Mouse (Mus musculus) left cerebral cortex, adult 9 months (tissue): ENCODE results near the gene Pbx1.

Experiments
- DNase-seq, 2 experiments: peaks; one replicate each; pipeline ENCODE4 v3.0.0; 2022; ENCODE audit warnings: low spot score in 2 of 2

Pbx1 gene

DNA sequence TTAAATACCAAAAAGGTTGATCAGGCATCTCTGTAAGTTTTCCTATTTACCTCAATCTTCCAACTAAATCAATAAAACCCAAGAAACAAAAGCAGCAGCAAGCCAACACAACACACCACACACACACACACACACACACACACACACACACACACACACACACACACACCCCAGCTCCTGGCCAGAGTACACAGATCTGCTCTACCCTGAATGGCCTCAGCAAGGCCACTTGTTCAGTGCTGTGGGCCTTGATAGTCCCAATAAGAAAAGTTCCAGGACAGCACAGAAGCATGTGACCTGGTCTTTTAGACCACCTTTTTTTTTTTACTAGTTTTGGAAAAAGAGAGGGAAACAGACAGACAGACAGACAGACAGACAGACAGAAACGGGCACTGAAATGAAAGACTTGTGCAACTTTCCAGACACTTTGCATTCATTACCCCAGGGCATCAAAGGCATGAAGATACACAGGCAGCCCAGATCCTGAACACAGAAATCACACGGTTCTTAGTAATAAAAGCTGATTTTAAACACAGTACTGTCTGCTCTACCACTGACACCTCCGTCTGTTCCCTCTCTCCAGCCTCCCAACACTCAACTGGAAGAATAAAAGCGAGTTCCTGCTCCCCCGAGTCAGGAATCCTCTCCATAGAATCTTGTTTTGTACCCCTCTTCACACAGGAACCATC lies 6.9 kb downstream of the Pbx1 start:
- DNase-seq, result no peak

DNA sequence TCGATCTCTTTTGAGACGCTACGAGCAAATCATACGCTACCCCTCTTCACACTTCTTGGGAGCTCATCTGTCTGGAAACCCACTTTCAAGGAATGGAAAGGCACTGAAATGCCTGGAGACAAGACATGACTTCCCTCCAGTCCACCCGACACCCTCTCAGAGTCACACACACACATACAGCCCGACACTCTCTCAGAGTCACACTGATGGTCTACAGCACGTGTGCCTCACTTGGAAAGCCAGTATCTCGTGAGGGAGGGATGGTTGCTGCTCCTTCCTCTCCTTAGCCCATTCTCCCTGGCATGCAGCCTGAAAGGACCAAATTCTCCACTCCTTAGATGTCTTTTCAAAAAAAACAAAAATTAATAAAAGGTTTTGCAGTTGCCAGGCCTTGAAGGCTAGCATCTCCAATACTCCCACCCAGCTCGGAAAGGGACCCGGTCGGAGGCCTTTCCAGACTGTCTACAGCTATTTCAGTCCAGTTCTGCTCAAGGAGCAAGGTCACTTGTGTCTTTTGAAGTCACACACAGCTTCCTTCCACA lies 8.6 kb downstream of the Pbx1 start:
- DNase-seq, result no peak

DNA sequence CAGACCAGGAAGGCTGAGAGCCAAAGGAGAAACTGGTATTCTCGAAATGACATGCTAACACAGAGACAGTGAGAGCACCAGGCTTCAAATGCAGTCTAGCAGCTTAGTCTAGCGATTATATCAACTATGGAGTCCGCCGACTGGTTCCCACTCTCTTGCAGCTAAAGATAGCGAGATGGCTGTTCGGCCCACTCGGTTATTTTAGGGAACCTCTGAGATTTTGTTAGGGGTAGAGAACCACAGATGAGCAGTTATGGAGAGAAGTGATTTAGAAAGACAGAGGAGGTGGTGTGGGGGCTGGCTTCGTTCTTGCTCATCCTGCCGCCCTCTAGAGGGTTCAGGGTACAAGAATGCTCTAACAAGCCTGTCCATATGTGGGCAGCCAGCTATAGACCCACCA lies 13.2 kb downstream of the Pbx1 start:
- peak; percentile 82 to 84 for DNase-seq

DNA sequence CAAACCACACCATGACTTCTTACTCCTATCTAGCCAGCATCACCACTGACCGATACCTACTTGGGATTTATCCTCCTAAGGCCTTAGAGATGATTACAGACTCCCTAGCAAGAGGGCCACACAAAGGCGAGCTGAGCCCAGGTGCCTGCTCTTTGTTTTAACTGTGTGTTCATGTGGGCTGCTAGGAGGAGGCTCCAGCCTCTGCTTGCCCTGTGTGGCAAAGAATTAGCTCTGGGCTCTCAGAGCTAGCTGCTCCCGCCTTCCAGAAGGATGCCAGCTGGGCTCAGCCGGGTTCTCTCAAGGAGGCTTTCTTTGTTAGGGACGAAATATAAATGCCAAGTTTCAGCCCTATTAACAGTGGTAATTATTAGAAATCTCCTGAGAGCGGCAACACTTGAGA lies 14.4 kb downstream of the Pbx1 start:
- DNase-seq, result no peak

DNA sequence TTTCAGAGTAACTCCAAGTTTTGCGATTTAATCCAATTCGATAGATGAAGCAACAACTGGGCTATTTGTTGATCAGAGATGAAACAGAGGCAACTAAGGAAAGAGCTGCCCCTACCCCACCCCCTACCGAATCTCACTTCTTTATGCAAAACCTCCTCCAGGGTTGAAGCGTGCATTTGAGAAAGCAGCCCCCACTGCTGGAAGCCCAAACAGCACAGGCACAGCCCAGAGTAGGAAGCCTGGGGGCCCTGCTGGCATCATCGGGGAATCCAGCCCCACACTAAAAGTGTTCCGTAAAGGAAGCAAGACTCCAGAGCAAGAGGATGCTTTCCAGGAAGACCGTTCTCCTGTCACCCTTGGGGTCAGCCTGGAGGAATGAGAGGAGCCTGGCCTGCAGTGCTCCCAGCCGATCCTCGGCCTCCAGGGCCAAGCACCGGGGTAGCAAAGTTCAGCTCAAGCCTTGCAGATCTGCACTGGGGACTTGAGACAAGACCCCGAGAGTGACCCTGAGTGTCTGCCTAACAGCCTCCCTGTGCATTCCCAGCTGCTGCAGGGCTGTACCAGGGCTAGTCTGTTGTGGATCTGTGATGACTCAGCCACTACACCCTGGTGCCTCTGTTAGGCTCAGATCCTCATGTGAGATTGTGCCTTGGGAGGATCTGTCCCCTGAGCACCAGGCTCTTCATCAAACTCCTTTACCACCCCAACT lies 15.2 kb downstream of the Pbx1 start:
- no peak for DNase-seq

DNA sequence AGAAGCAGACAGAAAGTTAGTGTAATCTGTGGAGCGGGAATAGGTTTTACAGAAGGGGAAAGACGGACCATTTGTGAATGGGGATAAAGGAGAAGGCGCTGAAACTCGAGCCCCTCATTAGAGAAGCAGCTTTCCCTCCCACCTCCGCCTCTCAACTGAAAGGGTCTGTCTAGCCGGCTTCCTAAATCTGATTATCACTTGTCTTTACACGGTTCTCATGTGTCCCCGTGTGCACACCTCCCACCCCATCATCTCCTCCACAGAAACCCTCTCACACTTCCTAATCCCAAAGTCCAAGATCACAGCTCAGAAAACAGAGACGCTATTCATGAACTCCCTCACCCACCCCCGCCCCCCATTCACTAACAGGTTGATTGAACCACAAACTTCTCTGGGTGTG lies 21.5 kb downstream of the Pbx1 start:
- no peak for DNase-seq

DNA sequence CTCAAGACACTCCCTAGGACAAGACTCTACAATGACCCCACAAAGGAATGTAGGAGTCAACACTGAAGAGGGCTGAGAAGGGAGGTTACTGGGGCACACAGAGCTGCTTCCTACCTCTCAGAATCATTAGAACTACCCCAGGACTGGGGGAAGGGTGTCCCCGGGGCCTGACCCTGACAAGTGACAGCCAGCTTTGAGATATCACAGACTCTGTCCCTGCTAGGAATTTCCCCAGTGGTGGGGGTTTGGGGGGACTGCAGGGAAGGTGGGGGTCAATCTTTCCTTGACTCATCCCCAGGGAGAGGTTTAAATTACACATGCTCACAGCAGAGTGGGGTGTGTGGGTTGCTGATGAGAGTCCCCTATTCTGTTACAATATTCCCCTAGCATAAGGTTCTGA lies 22.0 kb downstream of the Pbx1 start:
- no peak for DNase-seq

DNA sequence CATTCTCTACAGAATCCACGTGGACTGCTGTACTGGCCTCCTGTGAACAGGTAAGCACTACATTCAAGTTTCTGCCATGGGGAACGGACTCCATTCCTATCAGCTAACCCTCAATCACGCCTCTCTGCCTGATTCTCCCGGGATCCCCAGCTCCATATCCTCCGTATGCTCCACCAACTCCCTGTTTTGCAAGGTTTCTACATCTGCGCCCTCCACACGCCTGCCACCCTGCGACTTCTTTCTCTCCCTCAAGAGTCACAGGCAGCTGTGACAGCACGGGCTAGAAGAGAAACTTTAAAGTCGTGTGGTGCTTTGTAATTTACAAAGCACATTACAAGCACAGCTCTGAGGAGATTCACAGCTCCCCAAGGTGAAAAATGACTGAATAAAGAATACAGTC lies 23.3 kb downstream of the Pbx1 start:
- no peak for DNase-seq

DNA sequence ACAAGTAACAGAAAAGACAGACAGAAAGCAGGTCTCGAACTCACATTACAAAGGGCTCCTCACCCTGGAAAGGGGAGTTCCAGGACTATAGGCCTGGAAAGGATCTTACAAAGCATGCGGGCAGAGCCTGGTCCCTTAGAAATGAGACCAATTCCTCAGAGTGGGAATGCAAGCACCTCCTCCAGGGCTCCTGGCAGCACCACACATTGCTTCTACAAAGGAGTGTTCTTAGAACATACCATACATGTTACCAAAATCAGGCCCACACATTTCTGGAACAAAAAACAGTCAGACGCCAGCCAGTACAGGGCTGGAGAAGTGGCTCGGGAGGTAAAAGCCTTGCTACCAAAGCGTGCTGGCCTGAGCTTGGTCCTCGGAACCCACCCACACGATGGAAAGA lies 24.1 kb downstream of the Pbx1 start:
- no peak for DNase-seq

DNA sequence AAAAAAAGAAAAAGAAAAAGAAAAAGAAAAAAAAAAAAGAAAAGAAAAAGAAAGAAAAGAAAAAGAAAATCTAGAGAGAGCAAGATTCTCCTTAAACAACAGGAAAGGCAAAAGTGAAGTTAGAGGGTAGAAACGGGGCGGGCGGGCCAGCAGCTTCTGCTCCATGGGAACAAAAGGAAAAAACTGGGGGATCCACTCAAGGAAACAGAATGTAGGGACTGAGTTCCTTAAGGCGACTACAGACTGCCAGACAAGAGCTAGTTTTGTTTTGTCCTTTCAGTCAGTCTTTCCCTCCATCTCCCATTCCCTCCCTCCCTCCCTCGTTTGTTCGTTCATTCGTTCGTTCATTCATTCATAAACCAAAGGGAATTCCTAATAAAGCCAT lies 25.8 kb downstream of the Pbx1 start:
- DNase-seq, result no peak

DNA sequence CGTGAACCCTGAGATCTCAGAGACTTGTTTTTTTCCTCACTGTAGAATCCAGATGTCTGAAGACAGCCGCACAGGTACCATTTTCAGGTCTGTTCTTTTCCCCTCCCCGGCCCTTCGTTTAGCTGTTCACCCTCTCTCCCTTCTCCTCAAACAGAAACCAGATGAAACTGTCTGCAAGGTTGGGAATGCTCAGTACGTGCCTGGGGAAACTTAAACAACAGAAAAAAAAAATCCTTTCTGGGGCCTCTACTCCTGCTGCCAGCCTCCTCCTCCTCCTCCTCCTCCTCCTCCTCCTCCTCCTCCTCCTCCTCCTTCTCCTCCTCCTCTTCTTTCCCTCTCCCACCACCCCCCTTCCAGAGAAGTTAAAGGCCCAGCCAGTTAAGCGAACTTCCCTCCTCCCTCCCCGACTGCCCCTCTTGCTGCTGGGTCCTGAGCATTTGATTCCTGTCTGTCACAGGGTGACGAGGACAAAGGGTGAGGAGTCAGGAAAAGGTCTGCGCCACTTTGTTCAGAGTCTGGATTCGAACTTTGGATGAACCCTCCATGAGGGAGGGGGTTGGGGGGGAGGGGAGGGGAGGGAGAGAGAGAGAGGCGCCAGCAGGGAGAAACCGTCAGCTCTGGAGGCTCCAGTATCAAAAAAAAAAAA lies 26.3 kb downstream of the Pbx1 start:
- no peak for DNase-seq

DNA sequence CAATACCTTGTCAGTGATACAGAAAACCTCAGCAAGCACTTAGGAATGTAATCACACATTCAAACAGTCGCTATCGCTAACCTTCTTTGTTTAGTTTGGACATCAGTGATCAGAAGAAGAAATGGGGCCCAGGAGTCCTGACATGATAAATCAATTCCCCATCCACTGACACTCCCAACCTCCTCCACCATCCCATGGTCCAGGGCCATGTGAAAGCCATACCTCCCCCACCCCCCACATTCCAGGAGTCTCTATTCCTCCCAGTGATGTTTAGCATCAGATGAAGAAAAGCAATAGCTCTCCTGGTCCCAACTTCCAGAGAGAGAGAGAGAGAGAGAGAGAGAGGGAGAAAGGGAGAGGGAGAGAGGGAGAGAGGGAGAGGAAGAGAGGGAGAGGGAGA lies 28.5 kb downstream of the Pbx1 start:
- no peak for DNase-seq

DNA sequence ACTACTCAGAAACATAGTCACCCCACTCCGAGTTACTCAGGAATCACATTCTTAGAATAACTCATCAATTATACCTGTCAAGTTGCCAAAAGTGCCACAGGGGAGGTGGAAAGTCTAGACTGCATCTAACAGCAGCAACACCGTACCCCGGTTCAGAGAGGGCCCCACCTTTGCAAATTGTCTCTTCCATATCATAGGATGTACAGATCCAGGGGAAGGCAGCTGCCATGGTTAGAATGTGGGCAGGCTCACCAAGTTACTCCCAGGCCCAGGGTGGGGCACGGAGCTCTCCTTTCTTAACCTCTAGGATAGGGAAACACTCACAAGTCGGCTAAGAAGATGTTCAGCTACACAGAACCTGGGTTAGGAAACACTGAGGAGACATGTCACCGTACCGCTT lies 29.4 kb downstream of the Pbx1 start:
- DNase-seq, result no peak

DNA sequence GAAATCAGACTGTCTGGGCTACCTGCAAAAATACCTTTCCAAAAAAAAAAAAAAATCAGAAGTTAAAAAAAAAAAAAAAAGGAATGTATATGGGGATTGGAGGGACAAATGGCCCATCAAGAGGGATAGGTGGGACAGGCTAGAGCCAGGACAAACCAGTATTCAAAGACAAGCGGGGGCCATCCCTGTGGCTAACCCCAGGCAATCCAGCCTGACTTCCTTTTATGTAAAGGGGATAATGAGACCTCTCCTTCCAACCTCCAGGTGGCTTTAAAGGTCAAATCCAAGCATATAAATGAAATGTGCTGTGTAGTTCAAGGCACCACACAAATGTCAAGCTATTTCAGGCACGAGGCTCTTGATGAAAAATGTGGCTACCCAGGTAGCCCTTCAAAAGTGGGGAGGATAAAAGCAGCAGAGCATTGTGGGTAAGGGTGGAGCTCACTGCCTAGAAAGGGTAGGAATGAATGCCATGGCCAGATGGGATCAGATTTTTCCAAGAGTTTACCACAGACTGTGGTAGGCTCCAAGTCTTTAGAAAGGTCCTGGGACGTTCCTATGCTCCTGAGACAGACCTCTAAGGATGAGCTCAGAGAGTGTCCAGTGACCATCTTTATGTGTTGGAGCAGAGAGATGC lies 36.4 kb downstream of the Pbx1 start:
- no peak for DNase-seq

DNA sequence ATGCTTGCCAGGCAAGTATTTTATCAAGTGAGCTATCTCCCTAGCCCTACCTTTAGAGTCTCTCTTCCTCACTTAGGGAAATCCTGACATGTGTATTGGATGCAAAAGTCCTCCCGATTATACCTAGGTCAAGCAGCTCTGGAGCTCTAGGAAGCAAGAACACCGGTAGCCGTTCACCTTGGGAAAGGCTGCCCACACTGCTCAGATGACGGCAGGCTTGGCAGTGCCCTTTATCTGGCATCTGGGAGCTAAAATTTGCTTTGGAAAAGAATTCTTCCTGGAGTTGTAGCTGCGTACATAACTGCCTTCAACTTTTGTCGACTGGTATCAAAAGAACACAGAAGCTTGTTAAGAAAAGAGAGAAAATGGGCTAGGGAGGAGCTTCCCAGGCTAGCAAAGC lies 37.5 kb downstream of the Pbx1 start:
- no peak for DNase-seq

DNA sequence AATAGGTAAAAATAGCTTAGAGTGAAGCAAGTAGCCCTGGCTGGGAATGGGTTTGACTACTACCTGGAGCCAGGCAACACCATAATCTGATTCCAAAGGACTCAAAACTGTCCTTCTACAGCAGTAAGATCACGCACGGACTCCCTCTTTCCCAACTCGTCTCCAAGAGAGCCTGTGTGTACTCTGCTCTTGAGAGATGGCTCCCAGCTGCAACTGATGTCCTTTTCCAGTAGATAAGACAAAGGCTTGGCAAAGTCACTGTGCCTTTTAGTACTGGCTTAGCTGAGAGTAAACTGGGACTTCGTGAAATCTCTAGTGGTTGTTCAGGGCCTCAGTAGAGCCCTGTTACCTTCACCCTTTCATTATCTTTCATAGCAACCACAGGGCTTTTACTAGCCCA lies 38.6 kb downstream of the Pbx1 start:
- DNase-seq, result no peak

DNA sequence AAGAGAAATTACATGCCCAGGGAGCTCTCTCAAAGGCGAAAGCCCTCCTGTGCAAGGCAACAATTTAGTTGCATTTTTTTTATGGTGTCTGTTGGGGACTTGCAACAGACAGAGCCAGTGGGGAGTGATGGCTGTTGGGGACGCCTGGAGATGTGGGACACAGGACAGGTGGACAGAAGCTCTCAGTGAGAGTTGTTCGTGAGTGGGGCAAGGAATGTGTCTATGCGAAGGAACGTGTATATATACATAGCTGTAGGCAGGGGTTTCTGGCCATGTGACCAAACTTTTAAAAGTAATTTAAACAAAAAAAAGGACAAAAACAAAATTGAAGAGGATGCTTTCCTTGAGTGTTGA lies 39.6 kb downstream of the Pbx1 start:
- no peak for DNase-seq

DNA sequence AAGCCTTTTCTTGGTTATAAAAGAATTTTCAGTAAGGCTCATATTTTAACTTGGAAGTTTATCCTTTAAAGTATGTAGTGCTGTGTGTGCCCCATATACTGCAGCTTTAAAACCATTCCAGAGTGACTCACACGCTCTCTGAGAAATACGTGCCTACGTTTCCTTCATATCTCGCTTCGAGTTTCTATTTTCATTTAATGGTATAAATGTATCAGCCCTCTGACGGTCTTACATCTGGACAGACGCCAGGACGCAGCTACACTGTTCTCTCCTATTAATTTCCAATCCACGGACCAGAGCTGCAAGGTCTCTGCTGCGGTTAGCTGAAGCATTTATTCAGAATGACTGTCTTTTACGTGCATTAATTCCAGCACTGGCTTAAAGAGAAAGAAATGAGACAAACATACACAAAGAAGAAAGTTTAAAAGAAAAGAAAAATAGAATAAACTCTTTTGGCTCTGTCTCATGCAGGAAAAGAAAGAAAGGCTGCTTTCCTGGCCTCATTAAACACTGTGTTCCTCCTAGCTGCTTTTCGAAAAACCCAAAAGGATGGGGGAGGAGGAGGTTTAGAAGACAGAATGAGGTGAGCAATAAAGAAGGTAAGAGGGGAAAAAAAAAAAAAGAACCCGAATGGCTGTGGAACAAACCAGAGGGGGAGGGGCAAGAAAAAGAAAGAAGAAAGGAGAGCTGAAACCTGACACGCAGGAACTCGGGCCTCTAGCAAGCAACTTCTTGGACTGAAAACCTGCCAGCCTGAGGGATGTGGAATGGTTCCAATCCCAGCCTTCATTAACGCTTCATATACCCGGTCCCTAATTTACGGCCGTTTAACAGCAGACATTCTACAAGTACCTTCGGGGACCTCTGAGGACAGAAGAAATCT lies 40.2 kb downstream of the Pbx1 start:
- DNase-seq, result no peak

DNA sequence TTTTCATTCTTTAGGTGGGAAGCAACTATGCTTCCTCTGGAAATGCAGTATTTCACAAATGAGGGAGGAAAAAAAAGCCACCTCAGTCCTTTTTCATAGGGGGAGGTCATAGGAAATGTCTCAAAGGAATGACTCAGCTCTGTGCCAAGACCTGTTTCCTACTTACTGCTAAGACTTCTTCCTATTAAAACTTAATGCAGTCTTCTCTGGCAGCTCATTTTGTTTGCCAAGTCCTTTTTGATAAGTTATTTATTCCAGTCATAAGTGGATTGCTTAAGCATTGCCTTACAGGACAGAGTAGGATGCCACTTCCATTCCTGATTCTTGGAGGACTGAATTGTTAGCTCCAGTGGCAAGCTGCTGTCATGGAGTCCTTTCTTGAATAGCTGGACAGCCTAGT lies 41.3 kb downstream of the Pbx1 start:
- no peak for DNase-seq

DNA sequence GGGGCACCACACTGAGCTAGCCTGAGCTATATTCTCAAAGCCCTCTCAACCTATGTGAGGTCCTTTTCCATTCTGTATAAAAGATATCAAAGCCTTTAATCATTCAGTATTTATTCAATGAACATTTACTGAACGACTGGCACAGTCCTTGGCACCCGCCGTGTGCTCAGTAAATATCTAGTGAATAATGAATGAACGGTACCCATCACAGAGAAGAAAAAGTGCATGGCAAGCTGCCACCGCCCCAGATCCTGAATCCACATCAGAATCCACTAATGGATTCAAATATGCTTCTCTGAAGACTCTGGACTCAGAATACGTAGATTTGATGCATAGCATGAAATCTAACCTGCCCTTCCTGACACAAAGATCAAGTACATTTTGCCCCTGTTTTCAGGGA lies 45.9 kb downstream of the Pbx1 start:
- DNase-seq, result no peak

DNA sequence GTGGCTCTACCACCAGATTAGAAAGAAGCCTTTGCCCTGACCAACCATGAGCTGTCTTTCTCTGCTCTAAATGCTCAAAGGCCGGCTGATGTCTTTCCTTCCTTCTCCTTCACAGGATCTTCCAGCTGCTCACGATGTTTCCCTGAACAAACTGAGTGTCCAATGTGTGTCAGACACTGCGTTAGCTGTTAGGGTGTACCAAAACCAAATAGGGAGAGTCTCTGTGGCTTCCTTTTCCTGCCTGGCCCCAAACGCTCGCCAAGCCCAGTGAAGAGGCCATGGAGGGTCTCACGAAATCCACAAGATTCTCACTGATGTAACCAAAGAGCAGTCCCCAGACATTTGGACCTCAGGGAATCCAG lies 47.5 kb downstream of the Pbx1 start:
- no peak for DNase-seq
